Mouse (Mus musculus) heart, embryonic 10.5 days (tissue): Measurements from ENCODE around the gene Ptprn. TPM values are rescaled to one million over a fixed set of nuclear protein-coding genes. Genes with fewer than 3 reads are reported as not detected.

Experiments used
- DNase-seq: peaks from one replicate; pipeline ENCODE4 v3.0.0-alpha.2; 2017; ENCODE audit warnings: low spot score
- H3K27ac ChIP-seq: fragments of 300-500 bp; sonication (generic); 2 replicates; pipeline ENCODE4 v1.5.1; 2016; ENCODE audit warnings: mild to moderate bottlenecking
- H3K27me3 ChIP-seq: fragments of 300-500 bp; sonication (generic); 2 replicates; pipeline ENCODE4 v1.6.1; 2016; ENCODE audit warnings: mild to moderate bottlenecking; ENCODE audit not compliant: poor library complexity, insufficient read depth, severe bottlenecking
- H3K36me3 ChIP-seq: fragments of 300-500 bp; sonication (generic); 2 replicates; pipeline ENCODE4 v1.6.1; 2016; ENCODE audit warnings: mild to moderate bottlenecking, moderate library complexity
- H3K4me1 ChIP-seq: fragments of 300-500 bp; sonication (generic); 2 replicates; pipeline ENCODE4 v1.6.1; 2016; ENCODE audit warnings: mild to moderate bottlenecking
- H3K4me3 ChIP-seq: fragments of 300-500 bp; sonication (generic); 2 replicates; pipeline ENCODE4 v1.5.1; 2016; ENCODE audit warnings: mild to moderate bottlenecking, moderate library complexity
- H3K9me3 ChIP-seq: fragments of 300-500 bp; sonication (generic); 2 replicates; pipeline ENCODE4 v1.6.1; 2016; ENCODE audit warnings: mild to moderate bottlenecking, moderate library complexity
- WGBS: fragments of 180-500 bp; shearing (Covaris S2); methylation state at CpG from one replicate; pipeline ENCODE4 v1.1.7; 2016; 5-methylcytosine and 5-hydroxymethylcytosine counted together
- microRNA-seq: library from miRNA; unstranded; fragments of <30 nt; microRNA quantifications from one replicate; pipeline ENCODE4, GENCODE M21; 2017
- polyA plus RNA-seq: library from polyadenylated mRNA; unstranded; fragments of >200 nt; fragmentation: Nextera tagmentation; extraction: Ambion mirVana; gene quantifications from 2 replicates; pipeline ENCODE4 v1.2.1, GENCODE M21; 2016

The Ptprn gene
- polyA plus RNA-seq, 1 experiment from 2014 or later, result 0.70 TPM

- no peak for DNase-seq
- 64% methylated on average over 2 of the region's 2 CpGs for WGBS
- no peak overlapping the region for H3K4me3 ChIP-seq
- no peaks in the 10 kb centered on the region for H3K9me3 ChIP-seq
- H3K36me3 ChIP-seq, result peaks cover 48% of the 10 kb centered on the region
- H3K27ac ChIP-seq, result no peak overlapping the region
- peaks cover 48% of the 10 kb centered on the region for H3K4me1 ChIP-seq
- peaks cover 42% of the 10 kb centered on the region for H3K27me3 ChIP-seq
Observed at GRCm38 (mm10) chr1:75214442-75214841, 49.9 kb downstream of the Ptprn start.

- Histone ChIP-seq H3K4me1 (peaks cover 41% of the 10 kb centered on the region), H3K27ac (no peak overlapping the region), H3K36me3 (peaks cover 48% of the 10 kb centered on the region), H3K9me3 (no peaks in the 10 kb centered on the region), H3K27me3 (peaks cover 41% of the 10 kb centered on the region), H3K4me3 (no peak overlapping the region)
- 83% methylated on average over 7 of the region's 7 CpGs for WGBS
- DNase-seq, result no peak
Observed at GRCm38 (mm10) chr1:75213096-75213495, 51.2 kb downstream of the Ptprn start.

GRCm38 (mm10) chr1:75212542-75212941 is 51.8 kb downstream of the Ptprn start:
- H3K4me3 ChIP-seq, result no peak overlapping the region; the same call in 1 of the 2 replicates
- peaks cover 36% of the 10 kb centered on the region for H3K27me3 ChIP-seq
- H3K27ac ChIP-seq, result no peak overlapping the region
- H3K4me1 ChIP-seq, result peaks cover 37% of the 10 kb centered on the region
- no peaks in the 10 kb centered on the region for H3K9me3 ChIP-seq
- DNase-seq, result no peak
- peaks cover 48% of the 10 kb centered on the region for H3K36me3 ChIP-seq
- WGBS, result 75% methylated on average over 4 of the region's 4 CpGs

GRCm38 (mm10) chr1:75211141-75211708 is 53.1 kb downstream of the Ptprn start:
- peaks cover 23% of the 10 kb centered on the region; the same call in 1 of the 2 replicates for H3K27me3 ChIP-seq

GRCm38 (mm10) chr1:75210136-75211087 is 53.9 kb downstream of the Ptprn start, which contains the start of the genes Glb1l and Stk16:
Gene Glb1l, minus strand, starts transcription at chr1:75210813.
Gene Stk16, plus strand, starts transcription at chr1:75210838.
- peaks cover 38% of the 10 kb centered on the region for H3K36me3 ChIP-seq
- WGBS, result 6% methylated on average over 42 of the region's 42 CpGs
- DNase-seq, result peak; percentile 97
- H3K4me1 ChIP-seq, result peaks cover 37% of the 10 kb centered on the region
- peak within 1 kb of the TSS; percentile 97 for H3K4me3 ChIP-seq
- H3K27me3 ChIP-seq, result peaks cover 18% of the 10 kb centered on the region; the same call in 1 of the 2 replicates
- peak within 1 kb of the TSS; percentile 94 for H3K27ac ChIP-seq
- no peaks in the 10 kb centered on the region for H3K9me3 ChIP-seq

More at GRCm38 (mm10) chr1:75211141-75211708, 53.1 kb downstream of the Ptprn start:
- Histone ChIP-seq H3K9me3 (no peaks in the 10 kb centered on the region), H3K4me3 (peak overlapping the region; percentile 97), H3K27ac (peak overlapping the region; percentile 94), H3K4me1 (peaks cover 37% of the 10 kb centered on the region), H3K36me3 (peaks cover 46% of the 10 kb centered on the region)
- WGBS, result 10% methylated on average over 17 of the region's 17 CpGs
- no peak for DNase-seq

- WGBS, result 12% methylated on average over 34 of the region's 34 CpGs
- H3K9me3 ChIP-seq, result no peaks in the 10 kb centered on the region
- H3K4me3 ChIP-seq, result peak overlapping the region; percentile 55
- H3K4me1 ChIP-seq, result peaks cover 37% of the 10 kb centered on the region
- H3K27me3 ChIP-seq, result peaks cover 18% of the 10 kb centered on the region; the same call in 1 of the 2 replicates
- DNase-seq, result no peak
- peaks cover 25% of the 10 kb centered on the region for H3K36me3 ChIP-seq
- H3K27ac ChIP-seq, result peak overlapping the region; percentile 57; the same call in 1 of the 2 replicates
Observed at GRCm38 (mm10) chr1:75208967-75209678, 55.2 kb downstream of the Ptprn start.

GRCm38 (mm10) chr1:75201236-75201635 is 63.1 kb downstream of the Ptprn start:
- Histone ChIP-seq H3K4me3 (no peak overlapping the region), H3K27me3 (no peaks in the 10 kb centered on the region), H3K4me1 (no peaks in the 10 kb centered on the region), H3K9me3 (no peaks in the 10 kb centered on the region), H3K36me3 (peaks cover 37% of the 10 kb centered on the region), H3K27ac (no peak overlapping the region)
- DNase-seq, result no peak
- 87% methylated on average over 1 of the region's 1 CpGs for WGBS

Small RNAs within 50 kb of the gene (microRNA-seq; reads per million reads assigned to microRNA genes)
- gene Gm27943, result not detected

Other genes with a start within 250 kb of the Ptprn start
- gene Nhej1, start 139.3 kb downstream of the Ptprn start, polyA plus RNA-seq, result 10.2 and 10.3 TPM in 2 replicates
- gene Slc23a3, start 130.6 kb downstream of the Ptprn start, polyA plus RNA-seq, result 0.06 TPM in 1 of 2 replicates, not detected in the other
- gene Cnppd1, start 121.8 kb downstream of the Ptprn start, polyA plus RNA-seq, result 36.3 TPM in 2 replicates
- 30.4 and 37.5 TPM in 2 replicates for gene Retreg2, start 121.7 kb downstream of the Ptprn start, polyA plus RNA-seq
- gene Zfand2b, start 95.9 kb downstream of the Ptprn start, polyA plus RNA-seq, result 30.2 and 32.1 TPM in 2 replicates
- 24.6 and 29.8 TPM in 2 replicates for gene Abcb6, start 84.1 kb downstream of the Ptprn start, polyA plus RNA-seq
- 24.7 and 28.5 TPM in 2 replicates for gene Ankzf1, start 72.4 kb downstream of the Ptprn start, polyA plus RNA-seq
- 27.5 and 36.0 TPM in 2 replicates for gene Atg9a, start 72.3 kb downstream of the Ptprn start, polyA plus RNA-seq
- gene Glb1l, start 53.7 kb downstream of the Ptprn start, polyA plus RNA-seq, result 7.9 and 10.9 TPM in 2 replicates
- gene Stk16, start 53.7 kb downstream of the Ptprn start, polyA plus RNA-seq, result 103 and 131 TPM in 2 replicates
- gene Tuba4a, start 44.6 kb downstream of the Ptprn start, polyA plus RNA-seq, result 35.2 and 50.8 TPM in 2 replicates
- gene A630095N17Rik, start 32.4 kb downstream of the Ptprn start, polyA plus RNA-seq, result not detected in 2 replicates
- 24.5 and 32.4 TPM in 2 replicates for gene Dnajb2, start 28.1 kb downstream of the Ptprn start, polyA plus RNA-seq
- not detected in 2 replicates for gene Resp18, start 13.9 kb upstream of the Ptprn start, polyA plus RNA-seq
- 142 and 144 TPM in 2 replicates for gene Dnpep, start 53.5 kb upstream of the Ptprn start, polyA plus RNA-seq
- gene Des, start 95.8 kb upstream of the Ptprn start, polyA plus RNA-seq, result 341 and 642 TPM in 2 replicates
- gene Speg, start 110.8 kb upstream of the Ptprn start, polyA plus RNA-seq, result 77.9 and 80.0 TPM in 2 replicates
- gene Gmppa, start 171.4 kb upstream of the Ptprn start, polyA plus RNA-seq, result 73.4 and 75.4 TPM in 2 replicates
- 0.79 and 2.3 TPM in 2 replicates for gene Asic4, start 185.9 kb upstream of the Ptprn start, polyA plus RNA-seq
- 30.8 and 30.9 TPM in 2 replicates for gene Chpf, start 214.8 kb upstream of the Ptprn start, polyA plus RNA-seq
- gene Tmem198, start 215.0 kb upstream of the Ptprn start, polyA plus RNA-seq, result 0.36 and 0.39 TPM in 2 replicates
- gene Obsl1, start 241.9 kb upstream of the Ptprn start, polyA plus RNA-seq, result 103 and 107 TPM in 2 replicates
- gene Inha, start 242.6 kb upstream of the Ptprn start, polyA plus RNA-seq, result 7.8 and 8.2 TPM in 2 replicates